Mouse (Mus musculus): ENCODE data around the gene Ccnyl1. TPM values are rescaled to one million over a fixed set of nuclear protein-coding genes. Genes with fewer than 3 reads are reported as not detected.

Gene Ccnyl1
- polyA plus RNA-seq, 2 experiments: 1.4 to 4.2 TPM

DNA sequence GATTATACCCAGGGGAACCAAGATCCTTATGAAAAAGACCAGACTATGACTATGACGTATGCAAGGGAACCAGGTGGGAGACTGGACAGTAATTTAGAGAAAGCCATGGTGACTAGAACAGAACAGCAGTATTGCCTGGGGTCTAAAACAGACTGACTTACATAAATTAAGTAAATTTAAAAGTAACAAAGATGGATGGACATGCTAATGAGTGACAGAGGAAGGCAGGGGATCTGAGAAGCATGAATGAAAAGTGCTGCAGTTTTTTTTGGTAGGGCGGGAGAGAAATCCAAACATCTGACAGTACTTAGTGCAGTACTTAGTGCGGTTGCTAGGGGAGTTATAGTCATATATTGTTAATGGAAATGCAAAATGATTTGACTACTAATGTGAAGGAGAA, 4.9 kb downstream of the Ccnyl1 start:
- 74% methylated on average over 3 of the region's 3 CpGs for WGBS (ENCODE audit: insufficient replicate concordance)
- H3K4me3 ChIP-seq (ENCODE audit: insufficient read depth in 1 of 2, low read depth in 2 of 2, low read length in 2 of 2): no peak overlapping the region
- DNase-seq (ENCODE audit: low read depth in 3 of 3, low spot score in 3 of 3) (no peak), ATAC-seq (ENCODE audit: insufficient read depth) (no peak)
- H3K4me2 ChIP-seq (ENCODE audit: low read depth): no peak overlapping the region
- H3K9ac ChIP-seq (replicated peaks): no peak overlapping the region
- H3K36me3 ChIP-seq (replicated peaks; ENCODE audit: control insufficient read depth, insufficient read depth, low read depth): no peaks in the 10 kb centered on the region
- TF ChIP-seq CTCF (IDR thresholded peaks at IDR 0.05; ENCODE audit: low read depth) (no peak), EP300 (IDR thresholded peaks at IDR 0.05; ENCODE audit: low read depth) (no peak)
- no peaks in the 10 kb centered on the region for H3K9me3 ChIP-seq (ENCODE audit: control insufficient read depth, low read length)
- H3K27ac ChIP-seq: no peak overlapping the region
- peaks cover 0 to 2% of the 10 kb centered on the region in 2 experiments; a peak in 1 of 4 replicates for H3K4me1 ChIP-seq (replicated peaks; ENCODE audit: control insufficient read depth in 2 of 2, insufficient read depth in 2 of 2, low read length in 1 of 2)
- H3K27me3 ChIP-seq (ENCODE audit: control insufficient read depth, insufficient read depth, low read length): no peaks in the 10 kb centered on the region

DNA sequence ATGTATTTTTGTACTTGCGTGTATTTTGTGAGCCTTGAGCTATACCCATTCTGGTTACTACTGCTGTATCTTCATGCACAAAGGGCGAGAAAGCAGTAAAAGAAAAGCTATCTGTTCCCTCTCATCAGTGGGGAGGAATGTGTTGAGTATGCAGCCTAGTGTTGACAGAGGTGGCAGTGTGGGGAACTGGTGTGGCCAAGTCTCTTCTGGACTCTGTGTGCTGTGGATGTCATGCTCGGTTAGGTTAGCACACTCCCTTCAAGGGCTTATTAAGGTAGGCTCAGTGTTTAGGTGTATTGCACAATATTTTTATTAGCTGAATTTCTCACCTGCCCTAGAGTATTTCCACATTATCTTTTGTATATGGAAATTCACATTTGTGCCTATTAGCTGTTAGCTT, 11.5 kb downstream of the Ccnyl1 start:
- Histone ChIP-seq H3K27me3 (ENCODE audit: control insufficient read depth, insufficient read depth, low read length) (no peaks in the 10 kb centered on the region), H3K4me3 (ENCODE audit: insufficient read depth in 1 of 2, low read depth in 2 of 2, low read length in 2 of 2) (no peak overlapping the region), H3K4me1 (replicated peaks; ENCODE audit: control insufficient read depth in 2 of 2, insufficient read depth in 2 of 2, low read length in 1 of 2) (peaks cover 4 to 5% of the 10 kb centered on the region in 2 experiments; a peak in 3 of 4 replicates), H3K9ac (replicated peaks) (no peak overlapping the region), H3K36me3 (replicated peaks; ENCODE audit: control insufficient read depth, insufficient read depth, low read depth) (no peaks in the 10 kb centered on the region), H3K9me3 (ENCODE audit: control insufficient read depth, low read length) (no peaks in the 10 kb centered on the region), H3K27ac (no peak overlapping the region), H3K4me2 (ENCODE audit: low read depth) (no peak overlapping the region)
- DNase-seq (ENCODE audit: low read depth in 3 of 3, low spot score in 3 of 3): no peak
- TF ChIP-seq EP300 (IDR thresholded peaks at IDR 0.05; ENCODE audit: low read depth) (no peak), CTCF (IDR thresholded peaks at IDR 0.05; ENCODE audit: low read depth) (no peak)
- no peak for ATAC-seq (ENCODE audit: insufficient read depth)
- 74% methylated on average over 3 of the region's 3 CpGs for WGBS (ENCODE audit: insufficient replicate concordance)

DNA sequence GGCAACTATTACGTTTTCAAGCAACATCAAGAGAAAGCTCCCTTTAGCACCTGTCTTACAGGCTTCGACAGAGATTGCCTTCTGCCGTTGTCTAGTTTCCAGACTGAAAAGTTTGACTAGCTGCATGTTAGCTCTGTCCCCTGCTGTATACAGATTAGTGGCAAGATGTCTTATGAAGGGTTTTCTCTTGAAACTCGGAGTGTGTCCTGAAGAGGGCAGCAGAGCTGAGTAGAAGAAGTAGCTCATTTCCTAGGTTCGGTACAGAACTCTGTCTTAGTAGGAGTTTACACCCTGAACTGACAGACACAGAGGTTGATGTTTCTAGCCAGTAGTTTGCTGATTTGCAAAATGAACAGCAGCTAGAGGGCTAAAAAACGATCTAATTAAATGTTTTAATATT, 15.0 kb downstream of the Ccnyl1 start:
- Histone ChIP-seq H3K4me2 (ENCODE audit: low read depth) (no peak overlapping the region), H3K9me3 (ENCODE audit: control insufficient read depth, low read length) (no peaks in the 10 kb centered on the region), H3K27me3 (ENCODE audit: control insufficient read depth, insufficient read depth, low read length) (no peaks in the 10 kb centered on the region), H3K27ac (no peak overlapping the region), H3K9ac (replicated peaks) (no peak overlapping the region), H3K4me1 (replicated peaks; ENCODE audit: control insufficient read depth in 2 of 2, insufficient read depth in 2 of 2, low read length in 1 of 2) (peaks cover 4 to 9% of the 10 kb centered on the region in 2 experiments; a peak in 3 of 4 replicates), H3K4me3 (ENCODE audit: insufficient read depth in 1 of 2, low read depth in 2 of 2, low read length in 2 of 2) (no peak overlapping the region), H3K36me3 (replicated peaks; ENCODE audit: control insufficient read depth, insufficient read depth, low read depth) (no peaks in the 10 kb centered on the region)
- peak; percentile 59 to 63 (median 59) for DNase-seq (ENCODE audit: low read depth in 3 of 3, low spot score in 3 of 3)
- ATAC-seq (ENCODE audit: insufficient read depth): peak; percentile 65; the same call in 1 of the 2 replicates
- WGBS (ENCODE audit: insufficient replicate concordance): 32% methylated on average over 6 of the region's 6 CpGs
- peak; percentile 70 for TF ChIP-seq CTCF (IDR thresholded peaks at IDR 0.05; ENCODE audit: low read depth)
- no peak for TF ChIP-seq EP300 (IDR thresholded peaks at IDR 0.05; ENCODE audit: low read depth)

DNA sequence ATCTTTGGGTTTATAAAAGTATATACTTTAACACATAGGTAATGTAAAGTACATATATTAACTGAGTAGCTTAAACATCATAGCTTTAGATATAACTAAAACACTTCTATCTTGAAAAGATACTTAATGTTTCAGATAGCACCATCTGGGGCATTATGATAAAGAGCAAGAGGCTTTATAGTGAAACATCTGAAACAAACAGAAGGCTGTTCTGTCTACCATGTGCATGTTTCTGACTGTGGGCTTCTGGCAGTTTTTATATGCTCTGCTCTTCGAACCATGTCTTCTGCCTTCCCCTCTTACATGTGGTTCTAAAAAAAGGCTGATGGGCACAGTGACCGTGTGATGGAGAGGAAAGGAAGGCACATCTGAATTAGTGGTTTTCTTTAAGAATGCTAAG, 16.4 kb downstream of the Ccnyl1 start:
- 52% methylated on average over 2 of the region's 2 CpGs for WGBS (ENCODE audit: insufficient replicate concordance)
- DNase-seq (ENCODE audit: low read depth in 3 of 3, low spot score in 3 of 3) (peak in 2 of 3 experiments; percentile 31 to 42), ATAC-seq (ENCODE audit: insufficient read depth) (peak; percentile 69; the same call in 1 of the 2 replicates)
- H3K36me3 ChIP-seq (replicated peaks; ENCODE audit: control insufficient read depth, insufficient read depth, low read depth): no peaks in the 10 kb centered on the region
- no peaks in the 10 kb centered on the region for H3K9me3 ChIP-seq (ENCODE audit: control insufficient read depth, low read length)
- H3K9ac ChIP-seq (replicated peaks): no peak overlapping the region
- no peak overlapping the region for H3K27ac ChIP-seq
- peaks cover 4 to 9% of the 10 kb centered on the region in 2 experiments; a peak in 3 of 4 replicates for H3K4me1 ChIP-seq (replicated peaks; ENCODE audit: control insufficient read depth in 2 of 2, insufficient read depth in 2 of 2, low read length in 1 of 2)
- TF ChIP-seq CTCF (IDR thresholded peaks at IDR 0.05; ENCODE audit: low read depth) (no peak), EP300 (IDR thresholded peaks at IDR 0.05; ENCODE audit: low read depth) (peak; percentile 42; the same call in 1 of the 2 replicates)
- H3K27me3 ChIP-seq (ENCODE audit: control insufficient read depth, insufficient read depth, low read length): no peaks in the 10 kb centered on the region
- no peak overlapping the region for H3K4me2 ChIP-seq (ENCODE audit: low read depth)
- H3K4me3 ChIP-seq (ENCODE audit: insufficient read depth in 1 of 2, low read depth in 2 of 2, low read length in 2 of 2): no peak overlapping the region

DNA sequence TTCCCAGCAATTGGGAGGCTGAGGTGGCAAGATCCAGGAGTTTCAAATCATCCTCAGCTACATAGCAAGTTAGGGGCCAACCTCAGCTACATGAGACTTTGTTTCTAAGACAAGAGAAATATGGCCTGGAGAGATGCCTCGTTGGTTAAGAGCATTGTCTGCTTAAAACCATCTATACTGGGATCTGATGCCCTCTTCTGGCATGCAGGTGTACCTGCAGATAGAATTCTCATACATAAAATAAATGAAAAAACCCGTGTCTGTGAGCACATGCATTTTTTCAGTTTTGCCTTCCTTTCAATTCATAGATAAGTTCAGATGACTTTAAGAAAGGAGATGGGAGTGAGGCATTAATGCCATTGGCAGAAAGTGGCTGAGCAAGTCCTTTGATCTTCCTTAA, 19.6 kb downstream of the Ccnyl1 start:
- Histone ChIP-seq H3K4me1 (replicated peaks; ENCODE audit: control insufficient read depth in 2 of 2, insufficient read depth in 2 of 2, low read length in 1 of 2) (peaks cover 4 to 9% of the 10 kb centered on the region in 2 experiments; a peak in 3 of 4 replicates), H3K9ac (replicated peaks) (no peak overlapping the region), H3K27me3 (ENCODE audit: control insufficient read depth, insufficient read depth, low read length) (no peaks in the 10 kb centered on the region), H3K9me3 (ENCODE audit: control insufficient read depth, low read length) (no peaks in the 10 kb centered on the region), H3K36me3 (replicated peaks; ENCODE audit: control insufficient read depth, insufficient read depth, low read depth) (no peaks in the 10 kb centered on the region), H3K4me3 (ENCODE audit: insufficient read depth in 1 of 2, low read depth in 2 of 2, low read length in 2 of 2) (no peak overlapping the region), H3K4me2 (ENCODE audit: low read depth) (no peak overlapping the region), H3K27ac (no peak overlapping the region)
- WGBS (ENCODE audit: insufficient replicate concordance): 2% methylated on average over 2 of the region's 2 CpGs
- TF ChIP-seq CTCF (IDR thresholded peaks at IDR 0.05; ENCODE audit: low read depth) (peak; percentile 67), EP300 (IDR thresholded peaks at IDR 0.05; ENCODE audit: low read depth) (no peak)
- ATAC-seq (ENCODE audit: insufficient read depth) (no peak), DNase-seq (ENCODE audit: low read depth in 3 of 3, low spot score in 3 of 3) (no peak)

All from liver, embryonic 14.5 days (tissue).